Mouse (Mus musculus) 3134 (cell line): Measurements from ENCODE around the gene Fgd2.
"Not testable (repeated sequence)": the region's sequence is repeated elsewhere in the genome, so short reads cannot be mapped to it uniquely, and the experiment has no call there.

Experiments
- DNase-seq: peaks from one replicate; pipeline ENCODE4 v3.0.0-alpha.2; 2011; ENCODE audit warnings: low spot score; ENCODE audit not compliant: insufficient read length; ENCODE audit errors: extremely low read depth

Fgd2 gene

GRCm38 (mm10) chr17:29361982-29362691 is 1.4 kb downstream of the Fgd2 start:
- DNase-seq: no peak

DNA sequence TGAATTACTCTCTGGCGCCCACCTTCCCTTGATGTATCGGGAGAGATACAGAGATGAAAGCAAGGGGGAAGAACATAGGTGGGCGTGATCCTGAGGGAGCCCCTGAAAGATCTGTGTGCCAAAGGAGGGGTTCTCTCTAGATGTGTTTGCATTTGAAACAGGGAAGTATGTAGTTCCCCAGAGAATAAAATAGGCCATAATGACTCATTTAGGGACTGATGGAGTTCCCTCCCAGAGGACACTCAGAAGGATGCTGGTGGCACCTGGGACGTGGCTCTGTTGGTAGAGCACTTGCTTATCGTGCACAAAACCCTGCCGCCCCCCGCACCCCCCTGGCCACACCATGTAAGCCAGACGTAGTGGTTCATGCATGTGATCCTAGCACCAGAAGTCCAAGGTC is 2.4 kb downstream of the Fgd2 start:
- DNase-seq: no peak

DNA sequence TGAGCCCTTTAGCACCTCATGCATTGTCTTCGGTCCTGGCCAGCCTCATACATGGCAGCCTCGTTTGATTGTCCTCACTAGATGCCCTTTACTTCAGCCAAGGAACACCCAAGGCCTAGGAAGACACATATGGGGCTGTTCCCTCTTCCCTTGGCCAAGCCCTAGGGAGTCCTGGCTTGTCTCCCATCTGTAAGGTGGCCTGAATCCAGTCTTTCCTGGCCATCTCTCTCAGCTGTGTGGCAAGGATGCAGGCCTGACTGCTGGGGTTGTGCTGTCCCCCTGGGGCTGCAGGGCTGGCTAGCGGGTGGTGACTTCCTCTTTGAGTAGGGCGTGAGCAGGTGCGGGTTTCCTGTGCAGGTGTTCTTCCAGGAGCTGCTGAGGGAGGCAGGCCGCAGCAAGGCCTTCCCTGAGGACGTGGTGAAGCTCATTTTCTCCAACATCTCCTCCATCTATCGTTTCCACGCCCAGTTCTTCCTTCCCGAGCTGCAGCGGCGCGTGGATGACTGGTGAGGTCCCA is 4.4 kb downstream of the Fgd2 start:
- no peak for DNase-seq

DNA sequence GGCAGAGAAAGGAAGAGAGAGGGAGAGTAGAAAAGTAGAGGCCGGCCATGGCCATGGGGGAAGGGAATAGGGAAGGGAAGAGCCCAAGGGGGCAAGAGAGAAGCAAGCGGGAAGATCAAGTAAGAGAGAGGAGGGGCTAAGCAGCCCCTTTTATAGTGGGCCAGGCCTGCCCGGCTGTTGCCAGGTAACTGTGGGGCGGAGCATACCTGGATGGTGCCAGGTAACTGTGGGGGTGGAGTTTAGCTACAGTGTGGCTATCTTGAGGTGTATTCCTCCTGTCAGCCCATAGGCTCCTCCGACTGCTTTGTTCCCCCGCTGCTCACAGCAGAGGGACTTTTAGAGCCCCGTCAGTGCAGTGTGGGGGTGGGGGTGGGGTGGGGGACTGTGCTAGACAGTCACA is 8.0 kb downstream of the Fgd2 start:
- no peak for DNase-seq

DNA sequence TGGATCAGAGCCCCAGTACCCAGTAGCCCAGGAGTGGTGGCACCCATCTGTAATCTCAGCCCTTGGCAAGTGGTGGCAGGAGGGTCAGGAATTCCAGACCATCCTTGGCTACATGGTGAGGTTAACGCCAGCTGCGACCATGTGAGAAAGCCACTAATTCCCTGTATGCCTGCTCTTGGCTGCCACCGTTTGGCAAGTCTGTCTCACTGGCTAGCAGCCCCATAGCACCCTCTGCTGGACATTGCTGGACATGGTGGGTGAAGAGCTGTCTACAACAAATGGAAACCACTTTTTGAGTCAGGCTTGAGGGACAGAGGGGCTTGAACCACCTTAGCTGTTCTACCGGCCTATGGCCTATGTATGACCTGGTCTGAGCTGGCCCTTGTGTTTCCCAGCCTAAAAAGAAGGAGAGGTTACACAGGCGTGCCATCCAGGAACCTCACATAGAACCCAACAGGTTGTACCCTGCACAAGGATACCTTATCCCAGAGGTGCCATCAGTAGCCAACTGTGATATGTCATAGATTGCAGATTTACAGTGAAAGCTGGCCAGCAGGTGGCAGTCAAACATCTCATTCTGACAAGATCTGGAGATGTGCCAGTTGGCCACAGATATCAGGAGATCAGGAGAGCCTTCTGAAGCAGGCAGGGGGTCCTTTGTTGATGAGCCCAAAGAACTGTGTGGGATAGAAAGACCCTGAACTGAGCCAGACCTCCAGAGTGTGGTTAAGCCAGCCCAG is 10.4 kb downstream of the Fgd2 start:
- peak; percentile 58 for DNase-seq

DNA sequence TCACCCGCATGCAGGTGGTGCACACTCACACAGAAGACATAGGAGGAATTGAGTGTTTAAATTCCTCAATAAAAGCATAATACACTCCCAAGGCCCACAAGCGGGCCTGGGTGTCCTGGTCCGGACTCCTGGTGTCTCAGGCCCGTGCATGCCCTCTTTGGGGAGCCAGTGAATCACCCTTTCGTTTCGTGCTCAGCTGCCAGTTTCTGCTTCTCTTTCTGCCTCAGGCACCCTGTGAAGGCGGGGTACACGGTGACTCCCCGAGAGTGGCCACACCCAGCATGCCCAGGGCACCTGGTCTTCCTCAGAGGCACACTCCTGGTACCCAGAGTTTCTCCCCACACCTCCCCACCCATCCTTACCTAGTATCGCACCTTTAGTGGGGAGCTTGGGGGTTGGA is 15.2 kb downstream of the Fgd2 start:
- DNase-seq: no peak

GRCm38 (mm10) chr17:29378056-29378455 is 17.3 kb downstream of the Fgd2 start:
- DNase-seq: no peak

GRCm38 (mm10) chr17:29380241-29380640 is 19.5 kb downstream of the Fgd2 start:
- DNase-seq: no peak

GRCm38 (mm10) chr17:29381472-29381871 is 20.8 kb downstream of the Fgd2 start:
- DNase-seq: peak; percentile 57

DNA sequence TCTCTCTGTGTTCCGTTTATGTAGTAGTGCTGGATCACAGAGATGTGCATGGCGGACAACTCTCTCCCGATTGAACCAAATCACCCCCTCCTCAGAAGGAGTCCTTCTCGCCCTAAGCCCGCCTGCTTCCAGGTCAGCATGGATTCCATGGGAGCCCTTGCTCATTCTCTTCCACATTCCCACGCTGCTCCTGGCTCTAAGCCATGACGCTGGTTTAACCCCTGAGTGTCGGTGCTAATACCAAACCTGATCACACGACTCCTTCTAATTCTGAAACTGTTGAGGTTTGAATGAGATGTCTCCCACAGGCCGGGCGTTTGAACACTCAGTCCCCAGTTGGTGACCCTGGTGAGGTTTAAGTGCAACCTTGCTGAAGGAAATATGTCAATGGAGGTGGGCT is 21.7 kb downstream of the Fgd2 start:
- no peak for DNase-seq

DNA sequence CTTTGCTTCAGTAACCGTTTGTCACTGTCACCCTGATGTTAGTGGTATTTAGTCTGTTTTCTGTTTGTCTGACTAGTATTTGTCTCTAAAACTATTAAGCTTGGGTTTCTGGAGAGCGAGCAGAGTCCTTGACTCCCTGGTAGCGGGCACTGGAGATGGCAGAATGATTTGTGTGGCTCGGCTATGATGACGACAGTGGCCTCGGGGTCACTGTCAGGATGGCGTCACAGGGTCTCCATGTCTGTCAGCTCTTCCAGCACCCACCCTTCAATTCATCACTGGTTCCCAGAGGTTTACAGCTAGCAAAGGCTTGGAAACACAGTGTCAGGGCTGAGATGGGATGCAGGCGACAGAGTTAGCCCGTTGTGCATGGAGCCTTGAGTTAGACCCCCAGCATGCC is 23.2 kb downstream of the Fgd2 start:
- DNase-seq: no peak

DNA sequence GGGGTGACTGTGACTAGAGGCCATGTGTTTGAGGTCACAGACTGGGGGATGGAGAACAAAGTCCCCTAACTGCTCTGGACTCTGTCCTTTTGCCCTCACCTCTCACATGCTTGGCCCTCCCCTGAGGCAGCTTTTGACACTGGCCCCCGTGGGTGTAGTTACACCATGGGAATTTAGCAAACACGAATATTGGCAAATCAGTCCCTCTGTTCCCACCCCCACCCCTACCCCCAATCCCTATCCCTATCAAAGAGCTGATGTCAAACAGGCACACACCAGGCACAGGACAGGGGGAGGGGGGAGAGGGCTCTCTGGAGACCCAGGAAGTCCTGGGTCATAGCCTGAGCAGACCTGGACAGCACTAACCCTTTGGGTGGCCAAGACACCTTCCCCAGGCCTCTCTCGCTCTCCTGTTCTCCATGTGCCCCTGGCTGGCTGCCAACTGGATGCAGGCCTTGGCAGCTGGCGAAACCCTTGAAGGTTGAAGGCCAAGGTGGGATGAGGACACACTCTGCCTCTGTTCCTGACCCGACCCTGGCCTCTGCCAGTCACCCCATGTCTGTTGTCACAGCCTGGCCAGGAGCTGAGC is 24.2 kb downstream of the Fgd2 start:
- no peak for DNase-seq

DNA sequence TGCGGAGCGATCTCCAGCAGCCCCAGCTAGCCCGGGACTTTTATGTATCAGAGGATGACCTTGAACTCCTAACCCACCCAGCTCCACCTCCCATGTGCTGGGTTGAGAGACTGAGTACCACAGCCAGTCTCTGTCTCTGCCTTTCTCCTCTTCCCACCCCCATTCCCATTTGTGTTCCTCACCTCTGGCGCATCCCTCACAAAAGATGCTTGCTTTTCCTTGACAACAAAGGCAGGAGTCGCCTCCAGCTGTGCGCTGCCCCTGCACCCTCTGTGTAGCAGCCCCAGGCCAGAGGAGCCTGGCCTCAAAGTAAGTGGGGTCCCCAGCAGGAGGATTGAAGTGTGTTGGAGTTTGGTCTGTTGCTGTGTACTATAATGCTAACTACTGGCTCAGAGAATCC is 25.0 kb downstream of the Fgd2 start:
- no peak for DNase-seq

- no peak for DNase-seq
Measured at GRCm38 (mm10) chr17:29388978-29389377, 28.3 kb downstream of the Fgd2 start.

DNA sequence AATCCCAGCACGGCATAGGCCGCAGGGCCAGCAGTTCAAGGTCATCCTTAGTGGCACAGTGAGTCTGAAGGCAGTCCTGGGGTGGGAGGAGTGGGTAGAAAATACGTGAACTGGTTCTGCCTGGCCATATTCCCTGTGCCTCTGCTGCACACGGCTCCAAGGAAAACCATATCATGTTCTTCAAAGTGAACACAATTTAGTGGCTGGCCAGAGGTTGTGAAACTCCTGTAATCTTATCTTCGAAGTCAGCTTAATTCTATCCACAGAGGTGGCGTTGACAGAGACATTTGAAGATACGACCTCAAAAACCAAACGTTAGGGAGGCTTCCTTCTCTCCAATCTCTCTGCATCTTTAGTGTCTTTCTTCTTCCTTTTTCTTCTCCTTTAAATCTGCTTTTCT is 30.6 kb downstream of the Fgd2 start:
- no peak for DNase-seq

DNA sequence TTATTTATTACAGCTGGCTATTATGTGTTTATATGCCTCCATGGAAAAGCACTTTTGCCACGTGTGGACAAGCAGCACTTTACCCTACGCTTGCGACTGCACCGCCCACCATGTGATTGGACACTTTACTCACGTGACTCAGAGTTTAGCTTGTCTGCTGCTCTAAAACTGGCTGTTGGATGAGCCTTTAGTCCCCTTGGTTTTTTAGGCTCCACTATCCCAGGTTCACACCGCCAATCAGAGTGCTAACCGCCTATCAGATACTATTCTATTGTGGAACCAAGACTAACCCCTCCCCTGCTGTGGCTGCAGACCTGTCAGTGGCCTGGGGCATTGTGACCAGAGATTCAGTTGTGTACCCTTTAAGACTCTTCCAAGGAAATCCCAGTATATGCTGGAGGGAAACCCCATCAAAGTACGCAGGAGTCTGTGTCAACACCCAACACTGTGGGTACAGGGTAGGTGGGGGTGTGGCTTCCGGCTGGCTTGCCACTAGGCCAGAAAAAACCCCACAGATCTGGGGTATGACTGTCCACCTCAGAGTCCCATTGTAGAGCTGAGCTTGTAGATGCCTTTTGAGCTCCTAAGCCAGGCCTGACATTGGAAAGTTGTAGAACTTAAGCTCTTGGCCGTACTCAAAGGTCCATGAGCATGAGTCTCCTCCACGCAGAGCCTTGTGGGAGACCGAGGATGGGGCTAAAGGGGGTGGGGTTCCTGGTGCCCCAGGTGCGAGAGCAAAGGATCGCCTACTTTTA is 32.8 kb downstream of the Fgd2 start:
- DNase-seq: peak; percentile 41

GRCm38 (mm10) chr17:29394106-29394760 is 33.5 kb downstream of the Fgd2 start:
- peak; percentile 64 for DNase-seq

GRCm38 (mm10) chr17:29394761-29395160 is 34.0 kb downstream of the Fgd2 start:
- DNase-seq: not testable (repeated sequence)

DNA sequence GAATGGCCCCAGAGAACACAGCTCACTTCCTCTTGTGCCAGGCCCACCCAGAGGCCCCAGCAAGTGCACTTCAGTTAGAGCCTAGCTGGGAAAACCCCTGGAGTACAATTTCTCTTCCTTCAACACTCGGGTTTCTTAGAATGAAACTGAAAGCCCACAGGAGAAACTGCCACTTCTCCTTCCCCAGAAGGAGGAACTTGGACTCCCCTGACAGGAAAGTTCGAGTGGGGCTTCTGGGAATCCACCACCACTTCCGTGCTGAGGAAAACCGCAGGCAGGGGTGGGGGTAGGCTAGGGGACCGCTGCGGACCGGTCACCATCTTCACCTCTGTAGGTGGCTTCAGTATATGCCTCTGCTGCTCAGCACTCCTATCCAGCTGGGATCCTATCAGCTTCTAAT is 34.7 kb downstream of the Fgd2 start:
- no peak for DNase-seq

GRCm38 (mm10) chr17:29396056-29396799 is 35.5 kb downstream of the Fgd2 start:
- no peak for DNase-seq
